Mouse (Mus musculus): Measurements from ENCODE around the gene Wwp2. TPM values are rescaled to one million over a fixed set of nuclear protein-coding genes. Genes with fewer than 3 reads are reported as not detected.

Wwp2 gene
- polyA plus RNA-seq, 1 experiment from 2014 or later, result 25.2 TPM

DNA sequence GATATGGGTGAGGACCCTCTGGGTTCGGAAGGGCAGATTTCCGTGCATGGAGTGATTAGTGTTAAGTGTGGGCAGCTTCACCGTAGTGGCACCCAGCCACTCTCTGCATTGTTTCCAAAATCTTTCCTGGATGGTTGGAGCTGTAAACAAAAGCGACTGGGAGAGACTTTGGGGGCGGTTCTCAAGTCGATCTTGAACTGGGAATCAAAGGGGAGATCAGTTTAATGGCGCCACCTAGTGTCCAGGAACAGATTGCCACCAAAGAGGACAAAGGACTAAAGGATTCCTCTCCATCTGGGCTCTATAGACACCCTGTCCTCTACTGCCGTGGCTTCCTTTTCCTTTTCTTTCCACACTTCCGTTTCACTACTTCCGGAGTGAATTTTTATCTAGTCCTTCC, 140.5 kb downstream of the Wwp2 start:
- peak; percentile 85 for DNase-seq (ENCODE audit: low spot score)
- no peaks in the 10 kb centered on the region for H3K4me1 ChIP-seq (replicated peaks; ENCODE audit: control insufficient read depth, insufficient read depth)
- peak; percentile 91 for TF ChIP-seq CTCF (IDR thresholded peaks at IDR 0.05; ENCODE audit: low read depth)
- no peak for TF ChIP-seq EP300 (optimal IDR thresholded peaks at IDR 0.05)
- 5% methylated on average over 10 of the region's 10 CpGs for WGBS
- H3K4me2 ChIP-seq (replicated peaks; ENCODE audit: low read depth), result peak overlapping the region; percentile 47
- ATAC-seq (ENCODE audit: low FRiP score, low TSS enrichment), result peak; percentile 62; the same call in 1 of the 2 replicates
- H3K4me3 ChIP-seq (ENCODE audit: low read depth, low read length), result peak overlapping the region; percentile 15
- H3K27ac ChIP-seq (replicated peaks), result no peak overlapping the region
- 0 out of 2 replicates have a peak overlapping the region, but pooled peaks have one; percentile 8 for H3K9ac ChIP-seq (ENCODE audit: low read length)
- H3K36me3 ChIP-seq (ENCODE audit: control insufficient read depth, insufficient read depth, low read length), result peaks cover 14% of the 10 kb centered on the region
- no peaks in the 10 kb centered on the region for H3K9me3 ChIP-seq (ENCODE audit: control insufficient read depth, low read length)
- no peaks in the 10 kb centered on the region for H3K27me3 ChIP-seq (ENCODE audit: control insufficient read depth, insufficient read depth, low read length)

DNA sequence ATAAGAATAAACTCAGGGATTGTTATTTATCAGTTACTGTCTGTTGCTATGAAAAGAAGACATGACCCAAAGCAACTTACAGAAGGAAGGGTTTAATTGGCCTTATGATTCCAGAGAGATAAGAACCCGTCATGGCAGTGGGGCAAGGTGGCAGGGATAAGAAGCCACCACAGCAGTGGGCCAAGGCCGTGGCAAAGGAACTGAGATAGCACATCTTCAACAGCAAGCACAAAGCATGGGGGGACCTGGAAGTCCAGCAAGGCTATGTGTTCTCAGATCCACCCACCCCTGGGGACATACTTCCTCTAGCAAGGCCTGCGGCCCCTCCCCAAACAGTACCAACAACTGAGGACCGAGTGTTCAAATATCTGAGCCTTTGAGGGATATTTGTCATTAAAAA, 141.5 kb downstream of the Wwp2 start:
- Histone ChIP-seq H3K27ac (replicated peaks) (no peak overlapping the region), H3K4me3 (ENCODE audit: low read depth, low read length) (no peak overlapping the region), H3K27me3 (ENCODE audit: control insufficient read depth, insufficient read depth, low read length) (no peaks in the 10 kb centered on the region), H3K36me3 (ENCODE audit: control insufficient read depth, insufficient read depth, low read length) (peaks cover 23% of the 10 kb centered on the region), H3K9me3 (ENCODE audit: control insufficient read depth, low read length) (no peaks in the 10 kb centered on the region), H3K4me1 (replicated peaks; ENCODE audit: control insufficient read depth, insufficient read depth) (no peaks in the 10 kb centered on the region), H3K9ac (ENCODE audit: low read length) (no peak overlapping the region), H3K4me2 (replicated peaks; ENCODE audit: low read depth) (no peak overlapping the region)
- DNase-seq (ENCODE audit: low spot score) (no peak), ATAC-seq (ENCODE audit: low FRiP score, low TSS enrichment) (no peak)
- TF ChIP-seq CTCF (IDR thresholded peaks at IDR 0.05; ENCODE audit: low read depth), result no peak
- no peak for TF ChIP-seq EP300 (optimal IDR thresholded peaks at IDR 0.05)
- WGBS, result 72% methylated on average over 4 of the region's 4 CpGs

GRCm38 (mm10) chr8:107578132-107578531, 142.0 kb downstream of the Wwp2 start:
- Histone ChIP-seq H3K4me1 (replicated peaks; ENCODE audit: control insufficient read depth, insufficient read depth) (no peaks in the 10 kb centered on the region), H3K9me3 (ENCODE audit: control insufficient read depth, low read length) (no peaks in the 10 kb centered on the region), H3K4me3 (ENCODE audit: low read depth, low read length) (no peak overlapping the region), H3K9ac (ENCODE audit: low read length) (no peak overlapping the region), H3K27me3 (ENCODE audit: control insufficient read depth, insufficient read depth, low read length) (no peaks in the 10 kb centered on the region), H3K36me3 (ENCODE audit: control insufficient read depth, insufficient read depth, low read length) (peaks cover 27% of the 10 kb centered on the region), H3K27ac (replicated peaks) (no peak overlapping the region), H3K4me2 (replicated peaks; ENCODE audit: low read depth) (no peak overlapping the region)
- TF ChIP-seq EP300 (optimal IDR thresholded peaks at IDR 0.05) (no peak), CTCF (IDR thresholded peaks at IDR 0.05; ENCODE audit: low read depth) (no peak)
- ATAC-seq (ENCODE audit: low FRiP score, low TSS enrichment) (no peak), DNase-seq (ENCODE audit: low spot score) (no peak)
- 80% methylated on average over 8 of the region's 8 CpGs for WGBS

GRCm38 (mm10) chr8:107578541-107578940, 142.4 kb downstream of the Wwp2 start:
- Histone ChIP-seq H3K4me1 (replicated peaks; ENCODE audit: control insufficient read depth, insufficient read depth) (no peaks in the 10 kb centered on the region), H3K27me3 (ENCODE audit: control insufficient read depth, insufficient read depth, low read length) (no peaks in the 10 kb centered on the region), H3K4me3 (ENCODE audit: low read depth, low read length) (no peak overlapping the region), H3K4me2 (replicated peaks; ENCODE audit: low read depth) (no peak overlapping the region), H3K9ac (ENCODE audit: low read length) (no peak overlapping the region), H3K9me3 (ENCODE audit: control insufficient read depth, low read length) (no peaks in the 10 kb centered on the region), H3K36me3 (ENCODE audit: control insufficient read depth, insufficient read depth, low read length) (peaks cover 32% of the 10 kb centered on the region), H3K27ac (replicated peaks) (no peak overlapping the region)
- WGBS, result 77% methylated on average over 8 of the region's 8 CpGs
- ATAC-seq (ENCODE audit: low FRiP score, low TSS enrichment) (no peak), DNase-seq (ENCODE audit: low spot score) (no peak)
- TF ChIP-seq CTCF (IDR thresholded peaks at IDR 0.05; ENCODE audit: low read depth), result no peak
- no peak for TF ChIP-seq EP300 (optimal IDR thresholded peaks at IDR 0.05)

GRCm38 (mm10) chr8:107580879-107581278, 144.7 kb downstream of the Wwp2 start:
- ATAC-seq (ENCODE audit: low FRiP score, low TSS enrichment) (no peak), DNase-seq (ENCODE audit: low spot score) (no peak)
- TF ChIP-seq EP300 (optimal IDR thresholded peaks at IDR 0.05) (no peak), CTCF (IDR thresholded peaks at IDR 0.05; ENCODE audit: low read depth) (no peak)
- H3K27ac ChIP-seq (replicated peaks), result no peak overlapping the region
- no peaks in the 10 kb centered on the region for H3K4me1 ChIP-seq (replicated peaks; ENCODE audit: control insufficient read depth, insufficient read depth)
- H3K4me2 ChIP-seq (replicated peaks; ENCODE audit: low read depth), result no peak overlapping the region
- no peak overlapping the region for H3K4me3 ChIP-seq (ENCODE audit: low read depth, low read length)
- H3K36me3 ChIP-seq (ENCODE audit: control insufficient read depth, insufficient read depth, low read length), result peaks cover 38% of the 10 kb centered on the region
- 92% methylated on average over 13 of the region's 13 CpGs for WGBS
- H3K27me3 ChIP-seq (ENCODE audit: control insufficient read depth, insufficient read depth, low read length), result no peaks in the 10 kb centered on the region
- no peaks in the 10 kb centered on the region for H3K9me3 ChIP-seq (ENCODE audit: control insufficient read depth, low read length)
- no peak overlapping the region for H3K9ac ChIP-seq (ENCODE audit: low read length)

DNA sequence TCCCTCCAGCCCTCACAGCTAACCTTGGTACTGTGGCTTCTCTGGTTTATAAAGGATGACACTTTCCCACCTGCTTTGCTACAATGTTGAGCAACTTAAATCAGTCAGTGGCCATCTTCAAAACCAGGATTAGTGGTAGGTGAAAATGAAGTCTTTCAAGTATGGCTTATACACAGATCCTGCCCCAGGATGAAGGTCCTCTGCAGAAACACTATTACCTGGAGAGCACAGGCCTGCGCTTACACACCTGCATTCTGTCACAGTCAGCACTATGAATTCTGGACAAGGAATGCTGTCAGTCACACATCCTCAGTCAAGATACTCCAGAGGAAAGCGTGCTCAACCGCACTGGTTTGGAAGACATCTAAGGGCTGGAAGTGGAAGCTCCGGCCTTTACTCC, 145.4 kb downstream of the Wwp2 start:
- no peaks in the 10 kb centered on the region for H3K9me3 ChIP-seq (ENCODE audit: control insufficient read depth, low read length)
- H3K27ac ChIP-seq (replicated peaks), result no peak overlapping the region
- H3K9ac ChIP-seq (ENCODE audit: low read length), result no peak overlapping the region
- H3K36me3 ChIP-seq (ENCODE audit: control insufficient read depth, insufficient read depth, low read length), result peaks cover 40% of the 10 kb centered on the region
- H3K27me3 ChIP-seq (ENCODE audit: control insufficient read depth, insufficient read depth, low read length), result no peaks in the 10 kb centered on the region
- no peaks in the 10 kb centered on the region for H3K4me1 ChIP-seq (replicated peaks; ENCODE audit: control insufficient read depth, insufficient read depth)
- TF ChIP-seq CTCF (IDR thresholded peaks at IDR 0.05; ENCODE audit: low read depth) (no peak), EP300 (optimal IDR thresholded peaks at IDR 0.05) (no peak)
- H3K4me2 ChIP-seq (replicated peaks; ENCODE audit: low read depth), result no peak overlapping the region
- no peak overlapping the region for H3K4me3 ChIP-seq (ENCODE audit: low read depth, low read length)
- no peak for ATAC-seq (ENCODE audit: low FRiP score, low TSS enrichment)
- 94% methylated on average over 4 of the region's 4 CpGs for WGBS
- no peak for DNase-seq (ENCODE audit: low spot score)

Data from stomach, postnatal 0 days (tissue).